ENCODE assay signal across 27 mouse cellular contexts in the genomic region with DNA sequence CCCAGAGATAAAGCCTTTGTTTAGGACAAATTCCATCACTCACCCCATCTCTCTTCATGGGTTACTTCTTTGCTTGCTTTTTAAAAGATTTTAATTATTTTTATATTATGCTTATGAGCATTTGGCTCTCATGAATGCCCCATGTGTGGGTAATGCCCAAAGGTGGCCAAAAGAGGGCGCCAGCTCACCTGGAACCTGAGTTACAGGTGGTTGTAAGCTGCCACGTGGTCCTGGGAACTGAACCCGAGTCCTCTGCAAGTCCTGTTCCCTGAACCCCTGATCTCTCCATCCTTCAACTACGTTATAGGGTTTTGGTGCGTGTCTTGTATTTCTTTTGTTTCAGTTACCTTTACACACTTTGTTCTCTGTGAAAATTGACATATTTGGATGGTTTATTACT.
DNase-seq lines count a peak whose midpoint lies in the region; ATAC-seq and TF ChIP-seq lines count a peak whose summit lies in the region.
"Had no signal": no experiment of that assay in that cellular context is flagged by ENCODE, and none has a peak within 500 bp of the region (broad histone marks: within the 10 kb centered on the region; RNA-seq: fewer than 3 reads in every experiment).

No protein-coding gene starts in this region.

- H3K4me3 ChIP-seq in heart, embryonic 10.5 days, result no peak overlapping the region
- no peak overlapping the region for H3K4me3 ChIP-seq in lung, embryonic 14.5 days (ENCODE audit: low read depth, low read length)
- H3K4me3 ChIP-seq in MEL (ENCODE audit: control insufficient read depth in 1 of 2, insufficient read depth in 1 of 2, low read depth in 2 of 2, low read length in 2 of 2), result no peak overlapping the region
- no peak overlapping the region for H3K4me3 ChIP-seq in limb, embryonic 10.5 days
- H3K4me3 ChIP-seq: embryonic facial prominence, embryonic 12.5 days; heart, embryonic 15.5 days; limb, embryonic 13.5 days; liver, embryonic 13.5 days; lung, embryonic 15.5 days; neural tube, embryonic 15.5 days had no signal

- DNase-seq in heart, embryonic 10.5 days (ENCODE audit: low spot score), result peak; percentile 11
- no peak for DNase-seq in heart, postnatal 14 days
- no peak for DNase-seq in lung, embryonic 14.5 days
- no peak for DNase-seq in lung, postnatal 25 days (ENCODE audit: low spot score)
- DNase-seq in MEL (ENCODE audit: low read depth, low spot score), result no peak
- DNase-seq in limb, embryonic 10.5 days (ENCODE audit: low spot score), result peak; percentile 14
- no peak for DNase-seq in lung, postnatal 4 days
- DNase-seq: adrenal gland, postnatal 10 days; cerebellum, postnatal 25 days; forebrain, postnatal 0 days; gastrocnemius, postnatal 14 days; heart, adult 18-20 months; kidney, adult 11 months; kidney, postnatal 10 days; liver, embryonic 13.5 days; right cerebral cortex, adult 18-20 months; right cerebral cortex, postnatal 4 days had no signal

- H3K9me3 ChIP-seq in heart, embryonic 10.5 days, result no peaks in the 10 kb centered on the region
- no peaks in the 10 kb centered on the region for H3K9me3 ChIP-seq in lung, embryonic 14.5 days (ENCODE audit: low read depth, low read length)
- no peaks in the 10 kb centered on the region for H3K9me3 ChIP-seq in MEL (replicated peaks; ENCODE audit: insufficient read depth, low read length)
- H3K9me3 ChIP-seq in limb, embryonic 10.5 days (replicated peaks), result no peaks in the 10 kb centered on the region
- H3K9me3 ChIP-seq: embryonic facial prominence, embryonic 12.5 days; heart, embryonic 15.5 days; limb, embryonic 13.5 days; liver, embryonic 13.5 days; lung, embryonic 15.5 days; neural tube, embryonic 15.5 days had no signal

- 0 out of 2 replicates have a peak, but pooled peaks have one; percentile 14 for TF ChIP-seq CTCF in lung, embryonic 14.5 days (IDR thresholded peaks at IDR 0.05; ENCODE audit: low read depth)
- peak; percentile 3 to 19 (median 7); a peak in 2 of 6 replicates for TF ChIP-seq CTCF in MEL (IDR thresholded peaks at IDR 0.05 in 2 of 3, conservative IDR thresholded peaks at IDR 0.05 in 1 of 3; ENCODE audit: control insufficient read depth in 1 of 3, insufficient read depth in 1 of 3, low read depth in 2 of 3, low read length in 3 of 3, poor library complexity in 1 of 3, severe bottlenecking in 1 of 3)

- no peak for ATAC-seq in lung, embryonic 14.5 days (ENCODE audit: insufficient read depth)
- ATAC-seq: activated CD4-positive, CD25-positive, alpha-beta regulatory T cell, adult 4 months; forebrain, postnatal 0 days; hindbrain, embryonic 16.5 days; midbrain, embryonic 16.5 days; Patski had no signal

- TF ChIP-seq EP300 in MEL (IDR thresholded peaks at IDR 0.05; ENCODE audit: low read depth in 1 of 2, low read length in 2 of 2), result no peak

- H3K9ac ChIP-seq in lung, embryonic 14.5 days, result no peak overlapping the region
- H3K9ac ChIP-seq in MEL (ENCODE audit: control insufficient read depth, low read depth, low read length, poor library complexity, severe bottlenecking), result no peak overlapping the region
- H3K9ac ChIP-seq: embryonic facial prominence, embryonic 12.5 days; forebrain, postnatal 0 days; heart, embryonic 15.5 days; limb, embryonic 13.5 days; liver, embryonic 13.5 days; lung, embryonic 15.5 days; neural tube, embryonic 15.5 days had no signal

- no peaks in the 10 kb centered on the region for H3K4me1 ChIP-seq in heart, embryonic 10.5 days
- H3K4me1 ChIP-seq in lung, embryonic 14.5 days (ENCODE audit: insufficient read depth), result no peaks in the 10 kb centered on the region
- H3K4me1 ChIP-seq in MEL (ENCODE audit: control insufficient read depth in 1 of 2, insufficient read depth in 2 of 2, low read length in 2 of 2), result no peaks in the 10 kb centered on the region
- H3K4me1 ChIP-seq in limb, embryonic 10.5 days, result no peaks in the 10 kb centered on the region
- H3K4me1 ChIP-seq: embryonic facial prominence, embryonic 12.5 days; heart, embryonic 15.5 days; liver, embryonic 13.5 days; lung, embryonic 15.5 days; neural tube, embryonic 15.5 days had no signal

- TF ChIP-seq POLR2A in MEL (IDR thresholded peaks at IDR 0.05; ENCODE audit: control insufficient read depth in 1 of 2, insufficient read depth in 1 of 2, low read depth in 1 of 2, low read length in 2 of 2, poor library complexity in 1 of 2), result no peak

- no peaks in the 10 kb centered on the region for H3K36me3 ChIP-seq in heart, embryonic 10.5 days
- no peaks in the 10 kb centered on the region for H3K36me3 ChIP-seq in lung, embryonic 14.5 days (ENCODE audit: insufficient read depth)
- H3K36me3 ChIP-seq in MEL (ENCODE audit: control insufficient read depth in 1 of 2, insufficient read depth in 2 of 2, low read length in 2 of 2), result no peaks in the 10 kb centered on the region
- no peaks in the 10 kb centered on the region for H3K36me3 ChIP-seq in limb, embryonic 10.5 days
- H3K36me3 ChIP-seq: embryonic facial prominence, embryonic 12.5 days; heart, embryonic 15.5 days; limb, embryonic 13.5 days; liver, embryonic 13.5 days; lung, embryonic 15.5 days; neural tube, embryonic 15.5 days had no signal

- no peaks in the 10 kb centered on the region for H3K79me2 ChIP-seq in MEL (ENCODE audit: control insufficient read depth, insufficient read depth, low read length, poor library complexity)

- WGBS in heart, embryonic 10.5 days, result 83% methylated on average over 5 of the region's 5 CpGs
- WGBS in lung, embryonic 14.5 days, result 76% methylated on average over 5 of the region's 5 CpGs
- WGBS in limb, embryonic 10.5 days, result 87% methylated on average over 5 of the region's 5 CpGs

- intact Hi-C loops in heart, postnatal 14 days (cut with DNase I), result no loop called here

- no peak overlapping the region for H3K27ac ChIP-seq in heart, embryonic 10.5 days
- no peak overlapping the region for H3K27ac ChIP-seq in lung, embryonic 14.5 days (ENCODE audit: low read depth)
- no peak overlapping the region for H3K27ac ChIP-seq in MEL (ENCODE audit: control insufficient read depth, low read depth, low read length)
- no peak overlapping the region for H3K27ac ChIP-seq in limb, embryonic 10.5 days
- H3K27ac ChIP-seq: embryonic facial prominence, embryonic 12.5 days; heart, embryonic 15.5 days; limb, embryonic 13.5 days; liver, embryonic 13.5 days; lung, embryonic 15.5 days; macrophage; neural tube, embryonic 15.5 days had no signal

- TF ChIP-seq RAD21 in MEL (IDR thresholded peaks at IDR 0.05; ENCODE audit: low read depth, low read length), result no peak; the same call in 1 of the 2 replicates

- no peaks in the 10 kb centered on the region for H3K27me3 ChIP-seq in heart, embryonic 10.5 days (ENCODE audit: insufficient read depth, poor library complexity, severe bottlenecking)
- no peaks in the 10 kb centered on the region for H3K27me3 ChIP-seq in lung, embryonic 14.5 days (ENCODE audit: insufficient read depth, low read length)
- H3K27me3 ChIP-seq in MEL (ENCODE audit: control insufficient read depth in 1 of 2, insufficient read depth in 2 of 2, low read length in 2 of 2), result no peaks in the 10 kb centered on the region
- H3K27me3 ChIP-seq in limb, embryonic 10.5 days (ENCODE audit: low read depth, poor library complexity, severe bottlenecking), result no peaks in the 10 kb centered on the region
- H3K27me3 ChIP-seq: embryonic facial prominence, embryonic 12.5 days; heart, embryonic 15.5 days; limb, embryonic 13.5 days; liver, embryonic 13.5 days; lung, embryonic 15.5 days; neural tube, embryonic 15.5 days had no signal

- H3K4me2 ChIP-seq in lung, embryonic 14.5 days, result no peak overlapping the region
- H3K4me2 ChIP-seq: embryonic facial prominence, embryonic 12.5 days; heart, embryonic 15.5 days; limb, embryonic 13.5 days; liver, embryonic 13.5 days; lung, embryonic 15.5 days; neural tube, embryonic 15.5 days had no signal

TF ChIP-seq in MEL, 35 proteins besides CTCF, POLR2A, EP300 and RAD21:
- TF ChIP-seq GABPA (IDR thresholded peaks at IDR 0.05; ENCODE audit: low read depth, low read length), result no peak
- TF ChIP-seq CHD1 (IDR thresholded peaks at IDR 0.05; ENCODE audit: low read depth, low read length), result no peak
- no peak for TF ChIP-seq ZNF384 (IDR thresholded peaks at IDR 0.05; ENCODE audit: low read depth, low read length)
- no peak for TF ChIP-seq MAZ (IDR thresholded peaks at IDR 0.05; ENCODE audit: low read depth, low read length)
- no peak for TF ChIP-seq ZC3H11A (IDR thresholded peaks at IDR 0.05; ENCODE audit: low read depth, low read length)
TF ChIP-seq in MEL: peak in this region for 0.

Comparison
In these comparisons a context has a peak if more than half of its experiments do, and no peak if none do; other contexts are left out.
1. DNase-seq: peak in heart, embryonic 10.5 days (single experiment) and limb, embryonic 10.5 days (single experiment); none in heart, postnatal 14 days (0 of 2), lung, embryonic 14.5 days (single experiment), lung, postnatal 25 days (single experiment), MEL (single experiment) and lung, postnatal 4 days (0 of 2).